Mouse (Mus musculus) macrophage (primary cell): ENCODE data around the gene Rps8. TPM values are rescaled to one million over a fixed set of nuclear protein-coding genes. Genes with fewer than 3 reads are reported as not detected.

Experiments used
- H3K27ac ChIP-seq: fragments of 350-480 bp; formaldehyde crosslinking; 2 replicates; pipeline ENCODE4 v1.9.0; 2021
- H3K36me3 ChIP-seq: fragments of 350-480 bp; formaldehyde crosslinking; 2 replicates; pipeline ENCODE4 v1.9.0; 2021; ENCODE audit errors: inconsistent target
- H3K4me3 ChIP-seq: fragments of 350-480 bp; formaldehyde crosslinking; 2 replicates; pipeline ENCODE4 v1.9.0; 2021; ENCODE audit errors: inconsistent target
- H3K79me2 ChIP-seq: fragments of 350-480 bp; formaldehyde crosslinking; 2 replicates; pipeline ENCODE4 v1.9.0; 2021; ENCODE audit errors: inconsistent target
- WGBS: methylation state at CpG from one replicate; pipeline ENCODE4 v1.1.7; 2026; ENCODE audit warnings: inconsistent platforms; ENCODE audit not compliant: missing documents; 5-methylcytosine and 5-hydroxymethylcytosine counted together
- polyA plus RNA-seq: library from polyadenylated mRNA; stranded (reverse); fragments of 250-400 nt; gene quantifications from 3 replicates; pipeline ENCODE4 v1.2.4, GENCODE M21; 2018; ENCODE audit warnings: inconsistent platforms

Gene Rps8
- polyA plus RNA-seq, 1 experiment from 2014 or later: 353 TPM

GRCm38 (mm10) chr4:117156372-117156771 is 329 bp upstream of the Rps8 start:
- Histone ChIP-seq H3K79me2 (peaks cover 31% of the 10 kb centered on the region), H3K4me3 (peak overlapping the region; percentile 34), H3K27ac (peak overlapping the region; percentile 29; the same call in 1 of the 2 replicates), H3K36me3 (peaks cover 29% of the 10 kb centered on the region; the same call in 1 of the 2 replicates)
- WGBS: 29% methylated on average over 6 of the region's 6 CpGs

GRCm38 (mm10) chr4:117155020-117155791 is 837 bp downstream of the Rps8 start:
- Histone ChIP-seq H3K27ac (peak overlapping the region; percentile 58), H3K36me3 (peaks cover 32% of the 10 kb centered on the region; the same call in 1 of the 2 replicates), H3K79me2 (peaks cover 31% of the 10 kb centered on the region), H3K4me3 (peak overlapping the region; percentile 85)
- 3% methylated on average over 44 of the region's 44 CpGs for WGBS

GRCm38 (mm10) chr4:117152714-117153113 is 3.3 kb downstream of the Rps8 start:
- WGBS: 92% methylated on average over 5 of the region's 5 CpGs
- H3K79me2 ChIP-seq: peaks cover 31% of the 10 kb centered on the region
- no peak overlapping the region for H3K4me3 ChIP-seq
- peaks cover 32% of the 10 kb centered on the region; the same call in 1 of the 2 replicates for H3K36me3 ChIP-seq
- no peak overlapping the region for H3K27ac ChIP-seq

GRCm38 (mm10) chr4:117151416-117151815 is 4.6 kb downstream of the Rps8 start:
- H3K4me3 ChIP-seq: no peak overlapping the region
- H3K79me2 ChIP-seq: peaks cover 31% of the 10 kb centered on the region
- peaks cover 32% of the 10 kb centered on the region; the same call in 1 of the 2 replicates for H3K36me3 ChIP-seq
- H3K27ac ChIP-seq: no peak overlapping the region
- WGBS: 67% methylated on average over 1 of the region's 1 CpGs

- Histone ChIP-seq H3K79me2 (peaks cover 28% of the 10 kb centered on the region), H3K4me3 (no peak overlapping the region), H3K36me3 (peaks cover 32% of the 10 kb centered on the region; the same call in 1 of the 2 replicates), H3K27ac (no peak overlapping the region)
- WGBS: 86% methylated on average over 6 of the region's 6 CpGs
These were observed 5.8 kb downstream of the Rps8 start for GRCm38 (mm10) chr4:117150212-117150733.

GRCm38 (mm10) chr4:117149291-117150211 is 6.5 kb downstream of the Rps8 start:
- H3K4me3 ChIP-seq: no peak overlapping the region
- no peak overlapping the region for H3K27ac ChIP-seq
- peaks cover 21% of the 10 kb centered on the region for H3K79me2 ChIP-seq
- WGBS: 91% methylated on average over 6 of the region's 6 CpGs
- peaks cover 32% of the 10 kb centered on the region; the same call in 1 of the 2 replicates for H3K36me3 ChIP-seq

GRCm38 (mm10) chr4:117148815-117149214 is 7.2 kb downstream of the Rps8 start:
- Histone ChIP-seq H3K4me3 (no peak overlapping the region), H3K79me2 (peaks cover 14% of the 10 kb centered on the region), H3K36me3 (peaks cover 26% of the 10 kb centered on the region; the same call in 1 of the 2 replicates), H3K27ac (no peak overlapping the region)
- WGBS: 89% methylated on average over 19 of the region's 24 CpGs

- Histone ChIP-seq H3K27ac (no peak overlapping the region), H3K36me3 (peaks cover 20% of the 10 kb centered on the region; the same call in 1 of the 2 replicates), H3K79me2 (peaks cover 7% of the 10 kb centered on the region), H3K4me3 (no peak overlapping the region)
- 87% methylated on average over 18 of the region's 18 CpGs for WGBS
These were observed 7.9 kb downstream of the Rps8 start for GRCm38 (mm10) chr4:117148047-117148713.

GRCm38 (mm10) chr4:117146176-117146575 is 9.9 kb downstream of the Rps8 start:
- Histone ChIP-seq H3K4me3 (no peak overlapping the region), H3K27ac (no peak overlapping the region), H3K36me3 (peaks cover 1% of the 10 kb centered on the region; the same call in 1 of the 2 replicates), H3K79me2 (no peaks in the 10 kb centered on the region)
- 47% methylated on average over 15 of the region's 15 CpGs for WGBS

- WGBS: 89% methylated on average over 13 of the region's 13 CpGs
- Histone ChIP-seq H3K4me3 (no peak overlapping the region), H3K36me3 (no peaks in the 10 kb centered on the region; the same call in 1 of the 2 replicates)
These were observed 10.8 kb downstream of the Rps8 start for GRCm38 (mm10) chr4:117145248-117145647.

GRCm38 (mm10) chr4:117143023-117143422 is 13.0 kb downstream of the Rps8 start:
- Histone ChIP-seq H3K36me3 (no peaks in the 10 kb centered on the region), H3K79me2 (no peaks in the 10 kb centered on the region), H3K4me3 (no peak overlapping the region), H3K27ac (no peak overlapping the region)
- WGBS: 88% methylated on average over 7 of the region's 7 CpGs

More at GRCm38 (mm10) chr4:117145248-117145647, 10.8 kb downstream of the Rps8 start:
- Histone ChIP-seq H3K79me2 (no peaks in the 10 kb centered on the region), H3K27ac (no peak overlapping the region)

- Histone ChIP-seq H3K36me3 (no peaks in the 10 kb centered on the region), H3K4me3 (no peak overlapping the region), H3K27ac (no peak overlapping the region), H3K79me2 (no peaks in the 10 kb centered on the region)
- 31% methylated on average over 4 of the region's 4 CpGs for WGBS
These were observed 15.4 kb downstream of the Rps8 start for GRCm38 (mm10) chr4:117140613-117141012.

GRCm38 (mm10) chr4:117139217-117139612 is 16.8 kb downstream of the Rps8 start:
- no peak overlapping the region for H3K27ac ChIP-seq
- H3K4me3 ChIP-seq: no peak overlapping the region
- H3K36me3 ChIP-seq: no peaks in the 10 kb centered on the region
- H3K79me2 ChIP-seq: no peaks in the 10 kb centered on the region
- WGBS: 3% methylated on average over 2 of the region's 2 CpGs
